Mouse (Mus musculus) retina, postnatal 1 day (tissue): ENCODE results near the gene Angptl8.
A peak's percentile ranks its signal among the peaks of the same experiment; 100 is the strongest.

ENCODE experiments used
- DNase-seq: peaks from one replicate; pipeline ENCODE4 v3.0.0-alpha.2; 2012

Angptl8 gene

GRCm38 (mm10) chr9:21816716-21817305 lies 18.5 kb upstream of the Angptl8 start:
- peak; percentile 48 for DNase-seq

GRCm38 (mm10) chr9:21818125-21818524 lies 17.2 kb upstream of the Angptl8 start:
- DNase-seq: no peak

GRCm38 (mm10) chr9:21818561-21818960 lies 16.7 kb upstream of the Angptl8 start:
- no peak for DNase-seq

GRCm38 (mm10) chr9:21819181-21819729 lies 16.1 kb upstream of the Angptl8 start:
- DNase-seq: no peak

- no peak for DNase-seq
Measured at GRCm38 (mm10) chr9:21820183-21820582, 15.1 kb upstream of the Angptl8 start.

GRCm38 (mm10) chr9:21822686-21823085 lies 12.6 kb upstream of the Angptl8 start:
- DNase-seq: no peak

DNA sequence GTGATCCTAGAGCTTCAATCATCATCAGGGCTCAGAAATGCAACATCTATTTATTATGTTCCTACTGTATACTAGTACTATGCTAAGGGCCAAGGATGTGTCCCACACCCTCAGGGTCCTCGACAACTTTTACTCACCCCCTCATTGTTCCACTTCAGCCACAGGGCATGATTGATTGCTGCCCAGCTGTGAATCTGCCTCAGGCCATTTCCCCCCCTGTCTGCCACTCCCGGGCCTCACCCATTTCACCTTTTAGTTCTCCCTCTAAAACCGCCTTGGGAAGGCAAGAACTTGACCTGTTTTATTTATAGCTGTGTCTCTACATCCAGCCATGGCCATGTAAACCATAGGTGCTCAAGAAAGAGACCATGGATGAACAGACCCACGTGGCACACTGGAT lies 11.4 kb upstream of the Angptl8 start:
- DNase-seq: no peak

GRCm38 (mm10) chr9:21824366-21824765 lies 10.9 kb upstream of the Angptl8 start:
- peak; percentile 11 for DNase-seq

GRCm38 (mm10) chr9:21829834-21830460 lies 5.4 kb upstream of the Angptl8 start:
- DNase-seq: no peak

- peak; percentile 9 for DNase-seq
Measured at GRCm38 (mm10) chr9:21830461-21830850, 4.9 kb upstream of the Angptl8 start.

DNA sequence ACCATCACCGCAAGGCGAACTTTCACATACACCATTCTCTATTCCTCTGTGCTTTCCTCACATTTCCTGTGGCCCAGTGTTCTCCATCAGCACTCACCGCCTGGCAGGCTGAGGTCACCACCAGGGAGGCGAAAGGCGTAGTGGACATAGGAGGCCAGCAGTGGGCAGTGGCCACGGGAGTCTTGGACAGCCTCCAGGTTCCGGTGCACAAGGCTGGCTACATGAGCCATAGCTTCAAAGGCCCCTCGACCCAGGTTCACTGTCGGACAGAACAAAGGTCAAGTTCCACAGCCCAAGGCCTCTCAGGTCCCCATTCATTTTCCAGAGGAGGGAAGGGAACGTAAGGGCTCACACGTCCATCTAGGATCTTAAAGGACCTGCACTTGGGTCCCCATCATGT lies 4.4 kb upstream of the Angptl8 start:
- no peak for DNase-seq

DNA sequence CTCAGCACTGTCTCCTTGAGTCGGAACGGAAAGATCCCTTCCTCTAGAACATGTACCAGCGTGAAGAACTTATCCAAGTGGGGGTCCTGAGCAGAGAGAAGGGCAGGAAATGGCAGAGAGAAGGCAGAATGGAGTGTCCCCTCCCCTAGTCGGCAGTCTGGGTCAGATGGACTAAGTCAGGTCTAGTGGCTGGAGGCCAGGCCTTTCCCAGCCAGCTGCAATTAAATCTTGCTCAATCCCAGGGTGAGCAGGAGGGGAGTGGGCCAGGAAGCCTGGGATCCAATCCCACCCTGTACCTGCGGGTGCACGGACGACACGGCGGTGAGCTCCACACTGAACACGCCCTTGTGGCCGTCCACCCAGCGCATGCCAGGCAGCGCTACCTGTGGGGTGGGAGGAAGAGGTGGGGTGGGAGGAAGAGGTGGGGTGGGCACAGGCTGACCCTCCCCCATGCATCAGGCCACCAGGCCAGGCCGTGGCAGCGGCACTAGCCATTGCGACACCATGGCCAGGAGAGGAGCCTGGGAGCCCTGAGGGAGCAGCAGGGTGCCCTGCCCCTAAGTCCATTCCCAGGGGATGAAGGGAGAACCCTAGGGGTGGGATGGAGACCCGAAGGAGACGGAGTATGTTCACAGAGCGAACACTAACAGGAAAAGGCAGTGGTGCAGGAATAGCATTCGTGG lies 3.6 kb upstream of the Angptl8 start:
- DNase-seq: no peak

DNA sequence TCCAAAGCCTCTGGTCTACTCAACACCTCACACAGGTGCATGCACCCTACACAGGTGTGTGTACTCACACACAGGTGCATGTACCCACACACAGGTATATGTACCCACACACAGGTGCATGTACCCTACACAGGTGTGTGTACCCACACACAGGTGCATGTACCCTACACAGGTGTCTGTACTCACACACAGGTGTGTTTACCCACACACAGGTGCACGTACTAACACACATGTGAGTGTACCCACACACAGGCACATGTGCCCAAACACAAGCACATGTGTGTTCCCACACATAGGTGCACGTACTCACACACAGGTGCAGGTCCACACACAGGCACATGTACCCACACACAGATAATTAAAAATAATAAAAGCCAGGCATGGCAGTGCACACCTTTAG lies 2.4 kb downstream of the Angptl8 start:
- DNase-seq: no peak

GRCm38 (mm10) chr9:21840115-21840787 lies 4.9 kb downstream of the Angptl8 start:
- peak; percentile 61 for DNase-seq

- no peak for DNase-seq
Measured at GRCm38 (mm10) chr9:21841340-21841739, 6.0 kb downstream of the Angptl8 start.

DNA sequence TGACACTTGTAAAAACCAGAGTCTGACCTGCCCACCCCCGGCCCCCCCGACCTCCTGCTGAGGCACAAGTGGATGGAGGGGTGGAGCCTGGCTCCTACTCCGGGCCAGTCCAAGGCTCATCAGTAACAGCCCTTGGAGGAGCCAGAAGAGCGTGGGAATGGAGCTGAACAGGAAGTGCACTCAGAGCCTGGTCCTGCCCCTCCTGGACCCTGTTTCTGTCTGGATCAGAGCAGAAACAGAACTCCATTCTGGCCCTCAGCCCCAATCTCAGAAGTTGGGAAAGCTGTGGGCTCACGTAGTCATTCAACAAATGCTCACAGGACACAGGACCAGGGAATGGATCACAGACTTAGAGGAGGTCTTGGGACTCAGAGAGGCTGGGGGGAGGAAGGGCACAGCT lies 7.1 kb downstream of the Angptl8 start:
- DNase-seq: no peak

- no peak for DNase-seq
Measured at GRCm38 (mm10) chr9:21843086-21843485, 7.8 kb downstream of the Angptl8 start.

DNA sequence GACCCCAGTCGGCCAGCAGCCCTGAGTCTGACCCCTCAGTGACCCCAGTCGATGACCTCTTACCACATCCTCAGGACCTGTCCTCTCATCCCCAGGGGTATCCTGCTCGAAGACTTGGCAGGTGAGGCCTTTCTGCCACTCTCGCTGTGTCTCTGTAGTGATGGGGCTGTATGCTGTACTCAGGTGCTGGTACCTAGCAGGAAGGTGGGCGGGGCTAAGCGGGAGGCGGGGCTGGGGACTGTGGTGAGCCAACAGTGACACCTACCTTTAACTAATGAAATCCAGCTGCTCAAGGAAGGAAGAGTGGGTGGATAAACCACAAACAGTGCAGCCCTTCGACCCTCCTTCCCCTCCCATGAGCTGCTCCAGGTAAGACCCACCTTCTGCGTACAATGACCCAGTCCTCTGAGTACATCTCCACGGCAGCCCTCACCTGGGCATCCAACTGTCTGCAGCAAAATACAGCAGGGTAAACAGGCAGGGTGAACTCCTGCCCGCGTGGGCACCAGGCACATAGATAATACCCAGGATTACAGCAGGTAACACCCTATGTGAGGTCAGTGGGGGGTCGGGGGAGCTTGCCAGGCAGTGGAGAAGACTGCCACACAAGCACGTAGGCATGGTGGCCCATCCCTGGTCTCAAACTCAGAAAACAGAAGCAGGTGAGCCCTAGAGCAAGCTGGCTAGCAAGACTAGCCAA lies 10.2 kb downstream of the Angptl8 start:
- no peak for DNase-seq

- peak; percentile 52 for DNase-seq
Measured at GRCm38 (mm10) chr9:21846755-21847341, 11.5 kb downstream of the Angptl8 start.

DNA sequence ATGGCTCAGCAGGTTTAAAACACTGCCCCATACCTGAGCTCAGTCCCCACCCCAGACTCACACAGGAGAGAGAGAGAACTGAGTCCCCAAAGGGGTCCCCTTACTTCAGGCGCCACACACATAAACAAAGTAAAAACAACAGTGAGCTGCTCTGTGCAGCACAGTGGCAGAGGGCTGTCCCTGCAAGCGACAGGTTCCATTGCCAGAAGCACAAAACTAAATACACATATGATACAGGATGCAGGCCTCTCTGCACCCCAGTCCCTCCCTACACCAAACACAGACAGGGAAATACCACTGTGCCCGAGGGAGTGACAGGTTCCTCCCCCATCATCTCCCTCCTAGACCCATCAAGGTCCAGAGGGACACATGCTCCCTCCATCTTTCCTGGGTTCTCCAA lies 12.1 kb downstream of the Angptl8 start:
- no peak for DNase-seq

DNA sequence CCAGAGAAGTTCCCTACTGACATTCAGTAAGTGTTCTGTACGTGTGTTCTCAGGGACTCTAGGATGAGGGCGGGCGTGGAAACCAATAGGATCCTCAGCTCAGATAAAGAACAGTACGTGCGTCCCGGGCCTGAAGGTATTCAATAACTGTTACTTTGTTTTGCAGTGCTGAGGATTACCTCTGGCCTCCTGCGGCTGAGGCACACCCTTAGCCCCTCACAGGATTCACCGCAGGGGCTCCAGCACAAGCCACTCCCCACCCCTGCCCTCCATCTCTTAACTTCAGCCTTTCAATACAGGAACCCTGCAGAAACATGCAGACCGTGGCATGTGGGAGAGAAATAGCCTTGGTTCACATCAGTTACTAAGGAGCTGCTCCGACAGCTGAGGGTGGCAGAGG lies 12.6 kb downstream of the Angptl8 start:
- no peak for DNase-seq
